Mouse (Mus musculus): ENCODE measurements at regions not wholly inside any gene's neighbourhood (a gene's known extent, or its start where the extent isn't known, plus 50 kb on each side); places are given as distances from the start of the nearest gene placed in this dataset.

DNA sequence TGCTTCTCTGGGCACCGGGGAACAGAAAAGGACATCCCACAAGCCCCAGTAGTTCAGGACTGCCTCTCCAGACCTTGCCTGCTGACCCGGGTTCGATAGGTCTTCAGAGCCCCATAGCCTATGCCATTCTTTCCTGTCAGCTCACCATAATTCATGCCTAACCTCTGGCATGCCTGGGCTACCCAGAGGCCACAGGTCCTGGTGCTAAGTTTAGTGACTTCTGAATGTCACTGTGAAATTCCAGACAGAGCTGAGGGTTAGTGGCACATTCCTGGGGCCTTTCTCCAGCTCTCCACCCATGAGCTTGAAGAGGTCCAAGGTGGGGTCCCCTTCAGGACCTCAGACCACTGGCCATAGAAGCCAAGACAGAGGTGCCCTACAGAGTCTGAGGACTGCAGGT is 62.4 kb upstream of the Slc6a6 start:
- no peak for TF ChIP-seq CTCF (IDR thresholded peaks at IDR 0.05)
- TF ChIP-seq EP300 (IDR thresholded peaks at IDR 0.05): no peak
- WGBS: 85% methylated on average over 3 of the region's 3 CpGs

GRCm38 (mm10) chr6:91622425-91622824 is 61.4 kb upstream of the Slc6a6 start:
- Histone ChIP-seq H3K9me3 (ENCODE audit: low read length) (no peaks in the 10 kb centered on the region), H3K4me3 (ENCODE audit: low read depth, low read length) (no peak overlapping the region), H3K27ac (ENCODE audit: low read length) (no peak overlapping the region), H3K36me3 (ENCODE audit: insufficient read depth, low read length) (no peaks in the 10 kb centered on the region), H3K4me1 (ENCODE audit: insufficient read depth, low read depth, low read length) (peaks cover 2% of the 10 kb centered on the region; the same call in 1 of the 2 replicates), H3K9ac (replicated peaks; ENCODE audit: low read depth) (no peak overlapping the region), H3K27me3 (replicated peaks; ENCODE audit: insufficient read depth, low read length) (no peaks in the 10 kb centered on the region), H3K4me2 (replicated peaks; ENCODE audit: low read depth, low read length) (no peak overlapping the region)
- TF ChIP-seq EP300 (IDR thresholded peaks at IDR 0.05) (no peak), CTCF (IDR thresholded peaks at IDR 0.05) (no peak)
- ATAC-seq: peak; percentile 16; the same call in 1 of the 2 replicates
- WGBS: 22% methylated on average over 3 of the region's 3 CpGs
- peak; percentile 22 for DNase-seq (ENCODE audit: low spot score)

More for the DNA sequence above, 62.4 kb upstream of the Slc6a6 start:
- peaks cover 9% of the 10 kb centered on the region; the same call in 1 of the 2 replicates for H3K4me1 ChIP-seq (ENCODE audit: insufficient read depth, low read depth, low read length)
- H3K27ac ChIP-seq (ENCODE audit: low read length): no peak overlapping the region
- no peaks in the 10 kb centered on the region for H3K9me3 ChIP-seq (ENCODE audit: low read length)
- no peak overlapping the region for H3K4me3 ChIP-seq (ENCODE audit: low read depth, low read length)
- no peaks in the 10 kb centered on the region for H3K27me3 ChIP-seq (replicated peaks; ENCODE audit: insufficient read depth, low read length)
- DNase-seq (ENCODE audit: low spot score): no peak
- ATAC-seq: no peak
- H3K9ac ChIP-seq (replicated peaks; ENCODE audit: low read depth): no peak overlapping the region
- no peaks in the 10 kb centered on the region for H3K36me3 ChIP-seq (ENCODE audit: insufficient read depth, low read length)
- H3K4me2 ChIP-seq (replicated peaks; ENCODE audit: low read depth, low read length): no peak overlapping the region

- no peaks in the 10 kb centered on the region for H3K27me3 ChIP-seq (replicated peaks; ENCODE audit: insufficient read depth, low read length)
- H3K4me1 ChIP-seq (ENCODE audit: insufficient read depth, low read depth, low read length): no peaks in the 10 kb centered on the region
- no peak overlapping the region for H3K4me2 ChIP-seq (replicated peaks; ENCODE audit: low read depth, low read length)
- H3K27ac ChIP-seq (ENCODE audit: low read length): no peak overlapping the region
- TF ChIP-seq CTCF (IDR thresholded peaks at IDR 0.05) (no peak), EP300 (IDR thresholded peaks at IDR 0.05) (no peak)
- no peaks in the 10 kb centered on the region for H3K36me3 ChIP-seq (ENCODE audit: insufficient read depth, low read length)
- 81% methylated on average over 4 of the region's 4 CpGs for WGBS
- H3K4me3 ChIP-seq (ENCODE audit: low read depth, low read length): no peak overlapping the region
- DNase-seq (ENCODE audit: low spot score) (no peak), ATAC-seq (no peak)
- no peak overlapping the region for H3K9ac ChIP-seq (replicated peaks; ENCODE audit: low read depth)
- H3K9me3 ChIP-seq (ENCODE audit: low read length): no peaks in the 10 kb centered on the region
Measured at GRCm38 (mm10) chr6:91623646-91624045, 60.2 kb upstream of the Slc6a6 start.

GRCm38 (mm10) chr6:91629230-91629629 is 54.6 kb upstream of the Slc6a6 start:
- H3K27me3 ChIP-seq (replicated peaks; ENCODE audit: insufficient read depth, low read length): no peaks in the 10 kb centered on the region
- H3K4me3 ChIP-seq (ENCODE audit: low read depth, low read length): no peak overlapping the region
- ATAC-seq: no peak
- no peaks in the 10 kb centered on the region for H3K36me3 ChIP-seq (ENCODE audit: insufficient read depth, low read length)
- no peaks in the 10 kb centered on the region for H3K4me1 ChIP-seq (ENCODE audit: insufficient read depth, low read depth, low read length)
- 85% methylated on average over 4 of the region's 4 CpGs for WGBS
- no peak for DNase-seq (ENCODE audit: low spot score)
- TF ChIP-seq EP300 (IDR thresholded peaks at IDR 0.05) (no peak), CTCF (IDR thresholded peaks at IDR 0.05) (no peak)
- no peak overlapping the region for H3K4me2 ChIP-seq (replicated peaks; ENCODE audit: low read depth, low read length)
- H3K27ac ChIP-seq (ENCODE audit: low read length): no peak overlapping the region
- no peaks in the 10 kb centered on the region for H3K9me3 ChIP-seq (ENCODE audit: low read length)
- H3K9ac ChIP-seq (replicated peaks; ENCODE audit: low read depth): no peak overlapping the region

DNA sequence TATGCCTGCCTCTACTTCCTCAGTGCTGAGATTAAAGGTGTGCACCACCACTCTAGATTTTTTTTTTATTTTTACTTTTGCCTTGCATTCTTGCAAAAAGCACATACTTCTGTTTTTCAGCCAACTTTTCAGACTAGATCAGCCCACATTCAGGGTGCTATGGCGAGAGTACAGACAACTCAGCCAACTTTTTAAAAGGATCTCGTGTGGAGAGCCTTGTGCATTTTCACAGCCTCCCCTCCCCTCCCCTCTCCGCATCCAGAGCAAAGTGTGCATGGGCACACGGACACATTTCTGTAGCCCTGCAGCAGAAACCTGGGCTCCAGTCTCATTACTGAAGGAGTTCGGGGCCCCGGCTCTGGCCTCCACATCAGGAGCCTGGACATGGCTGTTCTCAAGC is 52.6 kb upstream of the Slc6a6 start:
- Histone ChIP-seq H3K27ac (ENCODE audit: low read length) (no peak overlapping the region), H3K36me3 (ENCODE audit: insufficient read depth, low read length) (no peaks in the 10 kb centered on the region), H3K9ac (replicated peaks; ENCODE audit: low read depth) (no peak overlapping the region), H3K27me3 (replicated peaks; ENCODE audit: insufficient read depth, low read length) (no peaks in the 10 kb centered on the region), H3K4me1 (ENCODE audit: insufficient read depth, low read depth, low read length) (no peaks in the 10 kb centered on the region), H3K4me2 (replicated peaks; ENCODE audit: low read depth, low read length) (no peak overlapping the region), H3K9me3 (ENCODE audit: low read length) (no peaks in the 10 kb centered on the region), H3K4me3 (ENCODE audit: low read depth, low read length) (no peak overlapping the region)
- ATAC-seq: no peak
- no peak for DNase-seq (ENCODE audit: low spot score)
- TF ChIP-seq EP300 (IDR thresholded peaks at IDR 0.05): no peak
- TF ChIP-seq CTCF (IDR thresholded peaks at IDR 0.05): no peak
- WGBS: 85% methylated on average over 6 of the region's 6 CpGs
